Mouse (Mus musculus) right cerebral cortex, adult 2 months (tissue): ENCODE measurements around the gene C2cd2.
"Not testable (repeated sequence)": the region's sequence is repeated elsewhere in the genome, so short reads cannot be mapped to it uniquely, and the experiment has no call there.

ENCODE experiments used
- DNase-seq, 2 experiments: peaks; one replicate each; pipeline ENCODE4 v3.0.0; 2021 to 2022; ENCODE audit warnings: low spot score in 2 of 2

The C2cd2 gene

DNA sequence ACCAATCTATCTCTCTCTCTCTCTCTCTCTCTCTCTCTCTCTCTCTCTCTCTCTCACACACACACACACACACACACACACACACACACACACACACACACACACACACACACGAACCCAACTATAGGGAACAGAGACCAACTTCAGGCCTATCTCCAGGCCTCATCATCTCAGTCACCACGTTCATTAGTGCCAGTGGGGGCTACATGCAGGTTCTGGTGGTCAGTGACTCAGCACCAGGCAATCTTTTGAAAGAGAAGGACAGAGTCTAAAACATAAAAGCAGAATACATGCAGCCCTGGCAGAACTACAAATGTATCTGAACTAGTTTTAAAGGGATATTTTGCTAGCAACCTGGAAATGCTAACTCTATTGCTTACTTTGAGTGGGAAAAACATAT is 15.4 kb downstream of the C2cd2 start:
- not testable (repeated sequence) for DNase-seq

DNA sequence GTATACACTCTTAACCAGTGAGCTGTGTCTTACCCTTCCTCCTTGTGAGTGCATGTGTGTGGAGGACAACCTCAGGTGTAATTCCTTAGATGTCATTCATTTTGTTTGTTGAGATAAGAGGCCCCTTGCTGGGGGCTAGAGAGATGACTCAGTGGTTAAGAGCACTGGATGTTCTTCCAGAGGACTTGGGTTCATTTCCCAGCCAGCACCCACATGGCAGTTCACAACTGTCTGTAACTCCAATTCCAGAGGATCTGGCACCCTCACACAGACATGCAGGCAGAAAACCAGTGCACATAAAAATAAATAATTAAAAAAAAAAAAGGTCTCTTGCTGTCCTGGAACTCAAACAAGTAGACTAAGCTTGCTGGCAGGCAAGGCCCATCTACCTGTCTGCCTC is 20.6 kb downstream of the C2cd2 start:
- DNase-seq: no peak

DNA sequence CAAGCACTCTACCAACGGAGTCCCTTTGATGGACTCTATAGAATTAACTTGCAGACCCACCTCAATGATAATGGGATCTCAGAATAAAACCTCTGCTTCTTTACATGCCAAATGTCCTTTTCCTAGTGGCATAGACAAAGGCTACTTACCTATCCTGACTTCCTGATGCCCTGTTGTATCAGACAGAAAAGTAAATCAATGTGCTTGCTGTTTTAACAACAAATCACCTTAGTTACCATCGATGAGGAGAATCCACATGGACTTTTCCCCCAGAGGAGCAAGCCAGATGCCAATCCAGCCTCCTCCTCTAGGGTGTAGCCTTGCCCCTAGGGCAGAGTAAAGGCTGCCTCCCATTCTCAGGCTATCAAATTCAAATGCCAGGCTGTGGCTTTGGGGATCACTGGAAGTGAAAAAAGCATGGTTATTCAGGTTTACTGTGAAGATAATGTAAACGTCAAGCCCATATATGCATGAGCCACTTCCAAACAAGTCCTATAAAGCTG is 21.9 kb downstream of the C2cd2 start:
- DNase-seq: no peak

DNA sequence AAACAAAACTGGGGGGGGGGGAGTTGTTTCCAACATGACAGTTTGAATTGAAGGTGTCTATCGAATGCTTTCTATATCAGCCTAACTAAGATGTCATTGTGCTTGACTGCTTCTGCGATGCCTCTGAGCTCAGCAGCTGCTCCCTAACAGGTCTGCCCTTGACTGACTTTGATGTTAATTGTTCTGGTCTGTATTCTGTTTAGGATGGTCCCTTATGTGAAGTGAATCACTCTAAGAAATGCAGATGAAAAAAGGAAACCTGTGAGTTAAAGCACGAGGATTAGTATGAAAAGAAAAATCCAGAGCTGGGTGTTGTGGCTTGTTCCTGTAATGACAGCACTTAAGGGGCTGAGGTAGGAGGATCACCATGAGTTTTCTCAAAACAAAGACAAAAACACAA is 26.6 kb downstream of the C2cd2 start:
- no peak for DNase-seq

DNA sequence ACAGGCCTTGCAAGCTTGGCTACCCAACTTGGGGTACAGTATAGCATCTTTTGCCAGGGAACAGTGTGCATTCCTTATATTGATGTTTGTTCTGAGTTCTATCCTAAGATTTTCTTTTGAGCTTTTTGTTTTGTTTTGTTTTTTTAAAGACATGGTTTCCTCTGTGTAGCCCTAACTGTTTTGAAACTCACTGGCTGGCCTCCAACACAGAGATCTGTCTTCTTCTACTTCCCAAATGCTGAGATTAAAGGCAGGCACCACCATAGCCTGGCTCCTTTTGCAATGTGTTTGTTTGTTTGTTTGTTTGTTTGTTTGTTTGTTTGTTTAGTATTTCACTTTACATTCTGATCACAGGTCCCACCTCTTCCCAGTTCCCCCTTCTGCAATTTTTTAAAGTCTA is 32.2 kb downstream of the C2cd2 start:
- DNase-seq: no peak

DNA sequence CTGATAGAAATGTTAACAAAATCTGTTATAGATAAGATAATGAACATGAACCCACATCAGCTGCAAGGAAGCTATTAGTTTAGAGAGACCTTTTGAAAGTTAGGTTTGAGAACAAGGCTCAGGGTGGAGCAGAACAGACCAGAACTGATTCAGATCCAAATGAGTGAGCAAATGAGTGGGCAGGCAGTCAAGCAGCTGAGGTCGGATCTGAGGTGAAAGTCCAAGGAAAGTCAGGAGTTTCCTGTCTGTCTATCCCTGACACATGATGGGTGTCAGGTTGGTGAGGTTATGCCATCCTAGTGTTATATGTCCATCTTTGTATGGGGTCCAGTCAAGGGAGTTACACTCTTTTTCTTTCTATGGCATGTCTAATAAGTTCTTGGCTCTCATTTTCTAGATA is 32.9 kb downstream of the C2cd2 start:
- no peak for DNase-seq

DNA sequence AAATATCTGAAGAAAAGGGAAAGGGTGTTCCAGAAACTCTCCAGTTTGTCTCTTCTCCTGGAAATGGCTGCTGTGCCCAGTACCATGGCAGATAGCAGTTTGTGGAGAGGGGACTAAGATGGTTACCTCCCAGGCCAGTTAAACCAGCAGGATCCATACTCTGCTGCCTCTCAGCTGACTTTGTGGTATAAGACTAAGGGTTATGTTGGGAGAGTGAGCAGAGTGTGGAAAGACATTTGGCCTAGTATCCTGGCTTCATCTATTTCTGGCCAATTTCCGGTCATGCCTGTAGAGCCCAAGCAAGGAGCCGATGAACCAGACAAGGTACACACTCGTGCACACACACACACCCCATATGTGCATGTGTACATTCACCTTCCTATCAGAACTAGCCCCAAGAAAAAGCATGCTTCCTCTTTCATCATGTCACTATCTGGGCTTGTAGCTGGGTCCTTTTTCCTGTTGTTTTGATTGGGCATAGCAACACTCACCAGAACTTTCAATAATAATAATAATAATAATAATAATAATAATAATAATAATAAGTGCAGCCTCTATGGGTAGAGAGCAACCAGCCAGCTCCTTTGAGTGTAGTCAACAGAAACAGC is 35.0 kb downstream of the C2cd2 start:
- no peak for DNase-seq

DNA sequence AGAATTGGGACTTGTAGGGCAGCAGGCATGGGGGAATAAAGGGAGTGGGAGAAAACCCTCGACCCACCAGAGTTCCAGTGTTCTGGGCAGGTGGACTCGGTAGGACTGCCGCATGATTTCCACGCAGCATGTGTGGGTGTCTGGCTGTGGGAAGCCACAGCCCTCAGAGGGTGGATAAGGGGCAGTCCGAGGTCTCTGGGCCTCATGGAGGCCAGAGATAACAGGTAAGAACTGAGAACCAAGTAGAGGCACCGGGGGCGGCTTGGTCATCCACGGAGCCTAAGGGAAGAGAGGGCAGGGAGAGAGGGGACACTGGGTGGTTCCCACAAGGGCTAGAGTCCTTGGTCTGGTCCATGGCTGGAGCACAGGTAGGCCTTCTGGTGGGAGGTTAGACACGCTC is 36.0 kb downstream of the C2cd2 start:
- no peak for DNase-seq

DNA sequence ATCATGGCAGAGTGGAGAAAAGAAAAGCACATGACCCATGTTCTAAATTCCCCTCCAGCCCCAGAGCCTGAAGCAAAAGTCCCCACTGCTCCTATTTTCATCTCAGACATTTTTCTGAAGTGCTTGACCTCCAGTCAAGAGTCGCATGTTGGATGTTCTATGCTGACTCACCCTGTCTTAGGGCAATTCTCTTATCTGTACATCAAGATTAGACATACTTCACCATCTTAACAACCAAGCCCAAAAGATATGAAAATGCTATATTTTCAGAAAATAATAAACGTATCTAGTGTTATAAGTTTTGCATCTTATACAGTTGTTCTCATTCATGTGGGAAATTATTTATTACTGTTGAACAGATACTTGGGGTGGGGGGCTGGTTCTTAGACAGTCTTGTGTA is 36.6 kb downstream of the C2cd2 start:
- DNase-seq: no peak

DNA sequence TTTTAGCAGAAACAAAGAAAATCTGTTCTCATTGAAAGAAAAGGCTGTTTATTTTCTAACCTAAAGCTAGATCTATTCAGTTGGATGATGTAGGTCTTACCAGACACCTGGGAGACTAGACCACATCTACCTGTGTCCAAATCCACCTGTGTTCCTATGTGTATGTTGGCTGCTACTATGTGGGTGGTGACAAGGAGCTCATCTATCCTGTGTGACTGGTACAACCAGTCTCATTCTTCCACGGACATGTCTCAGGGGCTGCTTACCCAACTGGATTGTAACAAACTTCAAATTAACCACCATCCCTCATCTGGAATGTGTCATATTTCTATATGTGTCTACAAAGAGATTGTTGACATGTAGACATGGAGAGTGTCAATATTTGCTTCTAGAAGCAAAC is 38.7 kb downstream of the C2cd2 start:
- no peak for DNase-seq

DNA sequence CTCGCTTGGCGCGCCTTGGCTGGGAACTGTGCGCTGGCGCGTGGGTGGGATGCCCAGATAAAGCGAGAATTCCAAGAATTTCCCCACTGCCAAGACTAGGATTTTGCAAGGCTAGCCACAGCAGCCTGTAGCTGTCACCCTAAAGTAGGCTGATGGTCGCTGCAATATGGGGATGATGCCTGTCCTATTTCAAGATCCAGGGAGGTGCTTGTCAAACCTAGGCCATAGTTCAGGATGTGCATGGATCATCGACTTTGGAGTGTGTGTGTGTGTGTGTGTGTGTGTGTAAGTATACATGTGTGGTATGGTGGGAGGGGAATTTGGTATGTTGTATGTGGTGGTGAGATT is 39.6 kb downstream of the C2cd2 start:
- no peak for DNase-seq

DNA sequence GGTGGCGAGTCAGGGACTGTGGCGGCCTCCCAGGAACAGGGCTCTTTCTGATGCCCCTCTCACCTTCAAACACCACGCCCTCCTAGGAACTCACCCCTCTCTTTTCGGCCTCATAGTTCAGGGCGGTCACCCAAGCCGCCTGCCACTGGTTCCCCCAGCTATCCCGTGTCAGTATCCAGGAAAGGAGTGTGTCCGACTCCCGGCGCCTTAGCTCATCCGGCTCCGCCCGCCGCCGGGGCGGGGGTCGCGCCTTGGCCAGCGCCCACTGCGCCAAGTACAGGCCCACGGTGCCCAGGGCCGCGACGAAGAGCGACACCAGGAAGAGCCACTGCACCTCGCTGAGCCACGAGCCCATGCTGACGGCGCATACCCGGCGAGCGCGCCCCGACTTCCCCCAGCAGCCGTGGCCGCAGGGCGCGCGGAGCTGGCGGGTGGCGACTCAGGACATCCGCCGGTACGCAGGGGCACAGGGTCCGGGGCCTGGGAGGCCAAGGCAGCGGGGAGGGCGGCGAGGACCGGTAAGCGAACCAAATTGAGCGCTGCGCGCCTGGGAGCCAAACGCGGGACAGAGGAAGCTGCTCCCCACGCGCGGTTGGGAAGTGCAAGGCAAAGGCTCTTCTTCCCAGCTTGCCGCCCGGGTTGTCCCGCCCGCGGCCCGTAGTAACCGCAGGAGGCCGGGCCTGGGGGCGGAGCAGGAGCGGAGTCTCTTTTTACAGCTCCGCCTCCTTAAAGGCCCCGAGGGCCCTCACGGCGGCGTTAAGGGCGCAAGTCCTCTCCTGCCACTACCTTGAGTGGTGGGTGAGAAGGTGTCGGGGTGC is 40.2 kb downstream of the C2cd2 start:
- DNase-seq: peak; percentile 83 to 89

DNA sequence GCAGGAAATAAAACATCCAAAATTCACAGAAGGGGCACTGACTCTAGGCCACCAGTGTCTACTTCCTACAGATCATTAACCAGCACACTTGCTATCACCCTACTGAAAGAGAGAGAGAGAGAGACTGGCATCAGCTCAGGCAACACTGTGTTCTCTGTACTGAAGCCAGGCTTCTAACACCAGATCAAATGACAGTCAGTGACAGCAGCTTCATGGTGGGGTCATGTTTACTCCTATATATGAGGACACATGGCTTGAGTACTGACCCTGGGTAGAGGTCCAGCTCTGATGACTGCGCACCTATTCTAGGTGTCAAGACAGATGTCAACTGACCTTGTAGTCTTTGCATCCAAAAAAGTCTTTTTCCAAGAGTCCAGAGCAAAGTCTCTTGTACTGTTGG is 41.8 kb downstream of the C2cd2 start:
- no peak for DNase-seq

DNA sequence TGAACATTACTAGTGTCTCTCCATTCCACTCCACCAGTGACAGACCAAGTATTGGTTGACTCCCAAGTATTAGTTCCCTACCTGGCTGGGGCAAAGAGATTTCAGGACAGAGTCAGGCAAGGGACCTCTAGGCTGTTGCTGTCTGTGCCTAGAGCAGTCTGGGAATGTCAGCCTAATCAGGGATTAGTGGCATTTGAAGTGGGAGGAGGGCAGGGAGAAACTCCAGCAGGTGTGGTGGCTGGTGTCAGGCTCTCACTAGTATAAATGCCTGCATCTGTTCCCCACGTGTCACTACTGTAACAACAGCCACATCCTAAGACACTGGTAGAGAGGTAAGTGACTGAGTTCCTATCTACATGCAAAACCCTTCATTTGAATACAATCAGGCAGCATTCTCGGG is 42.6 kb downstream of the C2cd2 start:
- DNase-seq: no peak

DNA sequence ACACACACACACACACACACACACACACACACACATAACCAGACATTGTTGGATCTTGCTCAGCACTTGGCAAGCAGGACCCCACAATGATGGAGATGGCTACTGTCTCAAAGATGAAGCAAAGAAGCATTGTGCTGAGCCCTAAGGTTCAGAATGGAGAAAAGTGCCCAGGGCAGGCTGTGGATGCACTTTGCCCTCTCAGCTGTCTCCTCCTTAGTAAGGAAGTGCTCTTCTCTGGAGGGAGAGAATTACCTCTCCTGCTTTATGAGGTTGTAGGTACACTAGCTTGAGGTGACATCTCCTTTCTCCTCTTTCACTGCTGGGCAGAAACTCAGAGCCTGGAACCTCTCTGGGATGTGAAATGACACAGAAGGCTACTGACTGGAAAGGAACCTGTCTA is 49.5 kb downstream of the C2cd2 start:
- DNase-seq: no peak

DNA sequence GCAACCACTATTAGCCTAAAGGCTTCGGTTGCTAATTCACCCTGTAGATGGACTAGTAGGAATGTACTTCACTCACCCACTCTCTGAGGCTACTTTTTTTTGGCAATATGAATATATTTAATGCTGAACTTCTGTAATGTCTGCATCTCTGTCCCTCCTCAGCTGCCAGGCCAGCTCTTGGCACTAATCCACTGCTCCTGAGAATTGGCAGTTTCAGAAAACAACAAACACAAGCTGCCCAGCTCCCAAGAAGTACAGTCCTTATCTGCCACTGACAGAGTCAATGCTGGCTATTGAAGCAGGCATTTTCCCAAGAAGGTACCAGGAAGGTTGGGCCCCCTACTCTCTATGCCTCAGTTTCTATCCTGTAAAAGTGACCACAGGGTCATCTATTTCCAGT is 53.0 kb downstream of the C2cd2 start:
- DNase-seq: no peak

DNA sequence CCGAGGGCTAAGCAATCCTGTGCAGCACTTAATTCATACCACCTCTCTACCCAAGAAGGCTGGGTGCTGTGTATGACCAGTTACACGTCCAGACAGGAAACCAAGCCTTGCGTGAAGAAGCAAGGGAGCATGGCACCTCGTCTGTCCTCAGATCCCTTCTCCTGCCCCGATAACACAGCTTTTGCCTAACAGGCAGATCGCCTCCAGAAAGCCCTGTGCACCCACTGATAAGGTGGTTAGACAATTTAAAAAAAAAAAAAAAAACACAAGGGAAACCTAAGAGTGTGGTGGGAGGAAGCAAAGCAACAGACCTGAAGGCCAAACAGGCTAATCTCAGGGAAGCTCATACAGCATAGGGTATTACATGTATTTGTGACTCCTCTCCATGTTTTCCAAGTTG is 54.9 kb downstream of the C2cd2 start:
- no peak for DNase-seq

DNA sequence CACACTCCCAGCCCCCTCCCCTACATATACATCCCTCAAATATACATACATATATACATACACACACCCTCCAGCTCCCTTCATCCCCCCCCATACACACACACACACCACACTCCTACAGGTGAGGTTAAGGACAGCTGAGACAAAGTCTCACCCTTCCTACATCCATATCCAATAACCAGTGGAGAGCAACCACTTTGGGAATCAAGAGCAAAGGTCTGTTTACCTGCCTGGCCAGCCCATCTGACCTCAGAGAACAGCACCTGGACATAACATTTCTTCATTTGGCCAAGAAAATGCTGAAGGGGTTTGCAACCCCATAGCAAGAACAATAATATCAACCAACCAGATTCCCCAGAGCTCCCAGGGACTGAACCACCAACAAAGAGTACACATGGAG is 56.1 kb downstream of the C2cd2 start:
- no peak for DNase-seq

DNA sequence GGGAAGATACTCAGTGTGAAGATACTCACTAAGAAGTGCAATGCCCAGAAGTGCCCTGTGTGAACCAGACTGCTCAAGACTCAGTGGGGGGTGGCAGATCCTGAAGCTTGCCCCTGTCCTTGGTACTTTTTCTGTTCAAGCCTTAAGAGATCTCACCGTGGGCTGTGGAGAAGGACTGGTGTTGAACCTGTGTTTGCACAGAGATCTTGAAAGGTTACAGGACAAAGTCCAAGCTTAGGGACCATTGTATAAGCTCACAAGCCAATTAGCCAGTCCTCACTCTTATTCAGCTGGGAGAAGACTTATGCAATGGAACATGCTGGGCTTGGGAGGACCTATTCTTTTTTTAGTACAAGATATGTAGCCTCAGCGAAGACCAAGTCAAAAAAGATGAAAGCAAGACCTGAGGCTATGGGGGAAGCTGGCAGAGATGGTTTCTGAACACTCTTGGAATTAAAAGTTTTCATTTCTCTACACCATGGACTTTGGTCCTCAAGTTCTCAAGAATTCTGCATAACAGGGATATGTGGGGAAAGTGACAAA is 56.9 kb downstream of the C2cd2 start:
- no peak for DNase-seq

DNA sequence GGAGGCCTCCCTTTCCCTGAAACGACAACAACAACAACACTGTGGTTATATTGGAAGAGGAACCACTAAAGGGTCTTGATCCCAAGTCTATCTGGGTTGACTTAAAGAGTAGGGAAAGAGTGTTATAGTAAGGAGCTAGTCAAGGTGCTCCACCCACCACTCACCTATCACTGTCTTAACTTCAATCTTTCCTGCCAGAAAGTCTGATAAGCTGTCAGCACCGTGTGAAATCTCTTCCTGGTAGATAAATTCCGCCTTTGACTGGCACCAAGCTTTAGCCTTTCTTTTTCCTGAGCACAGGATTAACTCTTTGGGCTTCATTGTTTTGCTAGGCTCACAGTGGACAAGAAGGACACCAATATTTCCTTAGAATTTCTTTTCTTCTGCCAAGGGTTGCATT is 58.4 kb downstream of the C2cd2 start:
- no peak for DNase-seq

DNA sequence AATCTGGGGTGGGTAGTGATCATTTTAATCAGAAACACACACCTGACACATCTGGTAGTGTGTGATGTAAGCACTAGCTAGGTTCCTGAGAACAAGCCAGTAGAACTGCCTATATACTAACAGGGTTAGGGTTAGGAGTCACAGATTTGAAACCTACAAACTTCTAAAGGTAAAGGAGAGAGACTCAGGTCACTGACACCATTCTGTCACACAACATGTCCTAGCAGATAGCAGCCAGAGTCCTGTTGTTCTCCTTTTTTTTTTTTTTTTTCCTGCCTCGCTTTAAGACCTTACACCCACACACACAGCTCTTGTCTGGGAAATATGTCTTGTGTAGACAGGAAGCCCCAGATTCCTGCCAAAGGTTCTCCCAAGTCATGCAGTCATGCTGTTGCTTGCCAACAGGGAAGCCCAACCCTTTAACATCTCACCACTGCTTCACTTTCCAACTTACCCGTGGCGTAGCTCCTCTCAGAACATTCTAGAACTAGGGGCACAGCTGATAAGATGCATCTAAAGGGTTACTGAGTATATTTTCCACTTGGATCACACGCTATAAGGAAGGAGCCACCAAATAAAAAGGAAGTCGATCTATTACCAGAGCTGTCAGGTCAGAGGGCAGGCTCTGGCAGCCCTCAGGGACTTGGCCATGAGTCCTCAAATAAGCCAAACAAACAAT is 64.9 kb downstream of the C2cd2 start:
- DNase-seq: no peak

DNA sequence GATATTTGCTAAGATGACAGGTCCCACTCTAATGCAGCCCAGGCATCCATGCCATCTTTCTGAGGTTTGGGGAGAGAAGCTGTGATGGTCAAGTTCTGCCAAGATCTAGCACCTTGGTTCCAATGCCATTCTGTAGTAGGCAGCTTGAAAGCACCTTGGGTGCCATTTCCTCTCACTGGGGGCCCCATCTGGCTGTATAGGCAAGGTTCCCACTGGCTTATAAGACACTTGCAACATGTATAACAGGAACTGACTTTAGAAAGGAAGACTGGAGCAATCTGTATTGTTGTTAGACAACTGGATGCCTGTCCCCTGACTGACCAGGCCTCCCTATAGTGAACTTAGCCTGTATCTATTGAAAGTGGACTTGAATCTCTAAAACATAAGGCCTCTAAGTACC is 74.6 kb downstream of the C2cd2 start:
- DNase-seq: no peak

DNA sequence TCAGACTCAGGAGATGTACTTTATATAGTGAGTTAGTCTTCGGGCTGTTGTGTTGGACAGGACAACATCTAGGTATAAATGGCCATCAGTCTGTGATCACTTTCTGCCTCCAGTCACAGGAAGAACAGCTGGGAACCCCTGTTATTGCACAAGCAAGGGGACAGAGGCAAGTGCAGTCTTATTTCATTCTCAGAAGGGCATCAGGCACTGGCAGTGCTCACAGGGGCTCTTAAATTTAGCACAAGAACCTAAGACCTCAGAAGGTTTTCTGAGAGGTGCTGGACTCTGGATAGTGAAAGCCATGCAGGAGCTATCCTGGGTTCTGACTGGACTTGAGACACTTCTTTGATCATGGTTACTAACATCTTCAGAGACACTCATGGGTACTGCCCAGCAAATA is 78.7 kb downstream of the C2cd2 start:
- DNase-seq: no peak
